ENCODE assay signal across 9 mouse cellular contexts in the genomic region with DNA sequence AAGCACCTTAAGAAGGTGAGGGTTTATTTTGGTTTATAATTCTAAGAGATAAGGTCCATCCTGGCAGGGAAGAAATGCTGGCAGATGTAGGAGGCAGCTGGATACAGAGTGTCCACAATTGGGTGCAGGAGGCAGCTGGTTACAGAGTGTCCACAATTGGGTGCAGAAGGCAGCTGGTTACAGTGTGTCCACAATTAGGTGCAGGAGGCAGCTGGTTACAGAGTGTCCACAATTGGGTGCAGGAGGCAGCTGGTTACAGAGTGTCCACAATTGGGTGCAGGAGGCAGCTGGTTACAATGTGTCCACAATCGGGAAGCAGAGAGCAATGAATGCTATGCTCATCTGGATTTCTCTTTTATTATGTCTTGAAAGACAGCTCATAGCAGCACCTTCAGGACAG. TPM values are rescaled to one million over a fixed set of nuclear protein-coding genes. Genes with fewer than 3 reads are reported as not detected.
DNase-seq lines count a peak whose midpoint lies in the region; TF ChIP-seq lines count a peak whose summit lies in the region.
"Not testable (repeated sequence)": the region's sequence is repeated elsewhere in the genome, so short reads cannot be mapped to it uniquely, and the experiment has no call there.
"Had no signal": no experiment of that assay in that cellular context is flagged by ENCODE, and none has a peak within 500 bp of the region (broad histone marks: within the 10 kb centered on the region; RNA-seq: fewer than 3 reads in every experiment).

No protein-coding gene starts in this region.

- H3K79me2 ChIP-seq in myocyte (ENCODE audit: control insufficient read depth, insufficient read depth): not testable (repeated sequence)

- H3K27me3 ChIP-seq in myocyte (ENCODE audit: control insufficient read depth, insufficient read depth, insufficient read length): not testable (repeated sequence)

- not testable (repeated sequence) for H3ac ChIP-seq in myocyte (ENCODE audit: control insufficient read depth, insufficient read length)

- DNase-seq in heart, adult 11 months: peak; percentile 42
- DNase-seq in testis, postnatal 14 days (ENCODE audit: low spot score): peak; percentile 53

- H3K36me3 ChIP-seq in myocyte (ENCODE audit: control insufficient read depth, insufficient read depth): not testable (repeated sequence)

- TF ChIP-seq POLR2A in myocyte (IDR thresholded peaks at IDR 0.05; ENCODE audit: insufficient read length, low read depth): not testable (repeated sequence)

- H3K4me3 ChIP-seq in myocyte: not testable (repeated sequence)

- not testable (repeated sequence) for H3K4me2 ChIP-seq in myocyte (ENCODE audit: low read depth)

TF ChIP-seq in myocyte, 11 proteins besides CTCF, POLR2A, EP300 and RAD21:
- peak in 2 of 3 experiments; percentile 22 to 63 for TF ChIP-seq MYOG (IDR thresholded peaks at IDR 0.05; ENCODE audit: control insufficient read depth in 1 of 3, insufficient read depth in 1 of 3, insufficient read length in 2 of 3, low read depth in 2 of 3)
- TF ChIP-seq MYOD1 (IDR thresholded peaks at IDR 0.05; ENCODE audit: control insufficient read depth in 1 of 3, insufficient read length in 2 of 3, low read depth in 2 of 3): peak in 1 of 3 experiments; percentile 38

RNA-seq across cellular contexts. Expression of gene Stmnd1, which starts 44.8 kb away (rescaled TPM):
- polyA plus RNA-seq in myocyte (2012; fragmentation: generic; extraction: Trizol): 0.24 TPM
- polyA plus RNA-seq: activated CD4-positive, CD25-positive, alpha-beta regulatory T cell, adult 4 months; adrenal gland, adult 2 months; brain, embryonic 14.5 days; CD4-positive, CD25-positive, alpha-beta regulatory T cell, adult 4 months; G1E; Patski had no signal
